Mouse (Mus musculus) mouse embryonic stem cell (cell line): ENCODE data around the gene Cd3eap.

Experiments used
- in situ Hi-C, 2 experiments: fragments of 300-500 bp; cut with MboI; formaldehyde crosslinking; loops; 1 replicate in 1 of 2; 3 replicates in 1 of 2; pipeline ENCODE4 v1.14.3; 2019 to 2020; ENCODE audit warnings: low sequenced_read_pairs in 2 of 2, low pct_unique_long_range_greater_than_20kb in 1 of 2, mixed read lengths in 1 of 2; ENCODE audit not compliant: unreplicated experiment in 1 of 2

Gene Cd3eap

GRCm38 (mm10) chr7:19318676-19319075 is 40.6 kb downstream of the Cd3eap start:
- in situ Hi-C loops: no loop called here

GRCm38 (mm10) chr7:19318201-19318600 is 41.1 kb downstream of the Cd3eap start:
- in situ Hi-C loops: no loop called here

GRCm38 (mm10) chr7:19316451-19317161 is 42.7 kb downstream of the Cd3eap start:
- in situ Hi-C loops: no loop called here

- in situ Hi-C loops: no loop called here
These were observed 45.2 kb downstream of the Cd3eap start for GRCm38 (mm10) chr7:19314033-19314432.

- in situ Hi-C loops: no loop called here
These were observed 47.3 kb downstream of the Cd3eap start for GRCm38 (mm10) chr7:19311991-19312390.

- in situ Hi-C loops: no loop called here
These were observed 49.2 kb downstream of the Cd3eap start, which contains the start of gene Fosb for GRCm38 (mm10) chr7:19309884-19310641. Fosb (minus strand) TSS chr7:19310051.

- in situ Hi-C loops: no loop called here
These were observed 49.9 kb downstream of the Cd3eap start for GRCm38 (mm10) chr7:19309278-19309883.

GRCm38 (mm10) chr7:19308454-19309277 is 50.6 kb downstream of the Cd3eap start:
- in situ Hi-C loops: no loop called here

- in situ Hi-C loops: no loop called here
These were observed 51.4 kb downstream of the Cd3eap start for GRCm38 (mm10) chr7:19307739-19308453.

- in situ Hi-C loops: no loop called here
These were observed 52.2 kb downstream of the Cd3eap start for GRCm38 (mm10) chr7:19306819-19307738.
